Mouse (Mus musculus): ENCODE results near the gene 1700016H13Rik. TPM values are rescaled to one million over a fixed set of nuclear protein-coding genes. Genes with fewer than 3 reads are reported as not detected.

Gene 1700016H13Rik
- polyA plus RNA-seq, 2 experiments, result not detected

DNA sequence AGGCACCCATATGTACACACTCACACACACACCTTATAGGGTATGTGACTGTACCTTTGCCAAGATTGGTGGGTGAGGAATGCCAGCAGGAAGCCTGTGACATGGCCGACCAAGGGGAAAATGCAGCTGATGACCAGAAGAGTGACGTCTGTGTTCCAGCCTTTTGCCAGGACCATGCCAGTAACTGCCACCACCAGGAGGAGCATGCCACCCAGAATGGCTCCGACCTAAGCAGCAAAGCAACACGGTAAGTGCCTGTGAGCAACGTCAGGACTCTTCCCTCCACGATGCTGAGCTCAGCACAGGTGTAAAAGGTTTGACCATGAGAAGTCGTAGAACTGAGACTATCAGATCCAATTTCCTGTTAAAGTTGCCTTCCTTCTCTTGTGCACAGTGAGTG, 43.5 kb downstream of the 1700016H13Rik start:
- Histone ChIP-seq H3K4me3 (ENCODE audit: insufficient read depth in 1 of 2, low read depth in 2 of 2, low read length in 2 of 2) (no peak overlapping the region), H3K9me3 (ENCODE audit: control insufficient read depth, low read length) (no peaks in the 10 kb centered on the region), H3K9ac (replicated peaks) (no peak overlapping the region), H3K4me1 (replicated peaks; ENCODE audit: control insufficient read depth in 2 of 2, insufficient read depth in 2 of 2, low read length in 1 of 2) (no peaks in the 10 kb centered on the region), H3K4me2 (ENCODE audit: low read depth) (no peak overlapping the region), H3K36me3 (replicated peaks; ENCODE audit: control insufficient read depth, insufficient read depth, low read depth) (no peaks in the 10 kb centered on the region), H3K27ac (no peak overlapping the region), H3K27me3 (ENCODE audit: control insufficient read depth, insufficient read depth, low read length) (no peaks in the 10 kb centered on the region)
- DNase-seq (ENCODE audit: low read depth in 3 of 3, low spot score in 3 of 3), result no peak
- no peak for ATAC-seq (ENCODE audit: insufficient read depth)
- WGBS (ENCODE audit: insufficient replicate concordance), result 57% methylated on average over 7 of the region's 7 CpGs
- TF ChIP-seq CTCF (IDR thresholded peaks at IDR 0.05; ENCODE audit: low read depth) (no peak), EP300 (IDR thresholded peaks at IDR 0.05; ENCODE audit: low read depth) (no peak)

DNA sequence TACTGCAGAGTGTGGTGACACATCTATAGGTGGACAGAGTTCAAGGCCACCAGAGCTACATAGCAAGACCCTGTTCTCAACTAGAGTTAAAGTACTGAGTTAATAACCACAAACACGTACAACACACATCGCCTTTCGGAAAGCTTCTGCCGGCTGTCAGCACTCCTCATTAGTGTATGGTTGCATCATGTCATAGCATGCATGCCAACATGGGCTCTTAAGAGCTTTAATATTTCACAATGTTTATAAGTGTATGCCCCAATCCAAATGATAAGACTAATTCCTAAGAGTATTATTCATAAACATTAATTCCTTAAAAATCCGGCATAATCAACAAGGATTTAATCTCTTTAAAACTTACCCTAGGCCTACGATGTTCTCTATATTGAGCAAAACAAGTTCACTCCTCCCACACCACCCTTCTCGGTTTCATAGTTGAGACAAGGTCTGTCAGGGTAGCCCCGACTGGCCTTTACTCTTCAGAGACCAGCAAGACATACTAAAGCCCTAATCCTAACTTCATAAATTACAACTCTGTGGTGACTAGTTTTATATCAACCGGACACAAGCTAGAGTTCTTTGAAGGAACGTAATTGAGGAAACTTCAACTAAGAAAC, 44.8 kb downstream of the 1700016H13Rik start:
- Histone ChIP-seq H3K4me3 (ENCODE audit: insufficient read depth in 1 of 2, low read depth in 2 of 2, low read length in 2 of 2) (no peak overlapping the region), H3K9ac (replicated peaks) (no peak overlapping the region), H3K4me1 (replicated peaks; ENCODE audit: control insufficient read depth in 2 of 2, insufficient read depth in 2 of 2, low read length in 1 of 2) (no peaks in the 10 kb centered on the region), H3K9me3 (ENCODE audit: control insufficient read depth, low read length) (no peaks in the 10 kb centered on the region), H3K27ac (no peak overlapping the region), H3K36me3 (replicated peaks; ENCODE audit: control insufficient read depth, insufficient read depth, low read depth) (no peaks in the 10 kb centered on the region), H3K4me2 (ENCODE audit: low read depth) (no peak overlapping the region), H3K27me3 (ENCODE audit: control insufficient read depth, insufficient read depth, low read length) (no peaks in the 10 kb centered on the region)
- ATAC-seq (ENCODE audit: insufficient read depth) (no peak), DNase-seq (ENCODE audit: low read depth in 3 of 3, low spot score in 3 of 3) (no peak)
- no peak for TF ChIP-seq EP300 (IDR thresholded peaks at IDR 0.05; ENCODE audit: low read depth)
- TF ChIP-seq CTCF (IDR thresholded peaks at IDR 0.05; ENCODE audit: low read depth), result no peak
- WGBS (ENCODE audit: insufficient replicate concordance), result 74% methylated on average over 10 of the region's 10 CpGs

DNA sequence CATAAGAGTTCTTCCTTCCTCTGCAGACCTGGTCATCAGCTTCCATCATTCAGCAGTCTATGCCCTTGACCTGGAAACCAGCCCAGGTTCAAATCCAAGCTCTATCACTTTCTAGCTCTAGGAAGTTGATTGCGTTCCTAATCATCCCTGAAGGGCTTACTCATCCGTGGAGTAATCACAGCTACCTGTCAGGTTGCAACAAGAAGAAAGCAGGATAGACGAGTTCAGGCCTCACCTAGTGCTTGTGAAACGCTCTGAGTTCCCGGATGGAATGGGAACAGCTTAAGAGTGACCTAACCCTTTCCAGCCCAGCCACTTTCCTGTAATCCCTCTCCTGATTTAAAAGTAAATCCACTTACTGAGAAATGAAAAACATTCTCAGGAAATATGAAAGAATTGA, 45.7 kb downstream of the 1700016H13Rik start:
- DNase-seq (ENCODE audit: low read depth in 3 of 3, low spot score in 3 of 3), result no peak
- no peak overlapping the region for H3K9ac ChIP-seq (replicated peaks)
- no peak overlapping the region for H3K4me3 ChIP-seq (ENCODE audit: insufficient read depth in 1 of 2, low read depth in 2 of 2, low read length in 2 of 2)
- no peak overlapping the region for H3K27ac ChIP-seq
- no peak for ATAC-seq (ENCODE audit: insufficient read depth)
- H3K4me2 ChIP-seq (ENCODE audit: low read depth), result no peak overlapping the region
- H3K9me3 ChIP-seq (ENCODE audit: control insufficient read depth, low read length), result no peaks in the 10 kb centered on the region
- no peak for TF ChIP-seq EP300 (IDR thresholded peaks at IDR 0.05; ENCODE audit: low read depth)
- no peak for TF ChIP-seq CTCF (IDR thresholded peaks at IDR 0.05; ENCODE audit: low read depth)
- no peaks in the 10 kb centered on the region for H3K36me3 ChIP-seq (replicated peaks; ENCODE audit: control insufficient read depth, insufficient read depth, low read depth)
- H3K27me3 ChIP-seq (ENCODE audit: control insufficient read depth, insufficient read depth, low read length), result no peaks in the 10 kb centered on the region
- no peaks in the 10 kb centered on the region for H3K4me1 ChIP-seq (replicated peaks; ENCODE audit: control insufficient read depth in 2 of 2, insufficient read depth in 2 of 2, low read length in 1 of 2)
- 53% methylated on average over 5 of the region's 5 CpGs for WGBS (ENCODE audit: insufficient replicate concordance)

DNA sequence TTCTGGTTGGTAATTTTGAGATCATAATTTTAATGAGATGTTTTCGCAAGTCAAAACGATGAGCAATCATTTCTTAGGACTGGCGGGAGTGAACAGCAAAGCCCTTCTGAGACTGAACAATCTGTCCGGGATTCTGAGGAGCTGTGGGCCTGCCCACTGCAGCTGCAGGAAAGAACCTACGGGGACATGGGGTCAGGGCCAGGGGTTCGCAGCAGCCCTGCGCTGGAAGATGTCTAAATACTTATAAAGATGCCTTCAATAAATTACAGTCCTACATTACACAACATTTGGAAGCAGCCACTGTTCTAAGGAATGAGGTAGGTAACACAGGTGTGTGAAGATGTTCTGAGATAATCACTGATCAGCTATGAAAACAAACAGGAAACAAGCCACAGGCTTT, 50.1 kb downstream of the 1700016H13Rik start:
- Histone ChIP-seq H3K36me3 (replicated peaks; ENCODE audit: control insufficient read depth, insufficient read depth, low read depth) (no peaks in the 10 kb centered on the region), H3K9ac (replicated peaks) (no peak overlapping the region), H3K4me1 (replicated peaks; ENCODE audit: control insufficient read depth in 2 of 2, insufficient read depth in 2 of 2, low read length in 1 of 2) (no peaks in the 10 kb centered on the region), H3K27ac (no peak overlapping the region), H3K4me3 (ENCODE audit: insufficient read depth in 1 of 2, low read depth in 2 of 2, low read length in 2 of 2) (no peak overlapping the region), H3K9me3 (ENCODE audit: control insufficient read depth, low read length) (no peaks in the 10 kb centered on the region), H3K4me2 (ENCODE audit: low read depth) (no peak overlapping the region), H3K27me3 (ENCODE audit: control insufficient read depth, insufficient read depth, low read length) (no peaks in the 10 kb centered on the region)
- DNase-seq (ENCODE audit: low read depth in 3 of 3, low spot score in 3 of 3), result no peak
- WGBS (ENCODE audit: insufficient replicate concordance), result 69% methylated on average over 7 of the region's 7 CpGs
- ATAC-seq (ENCODE audit: insufficient read depth), result no peak
- TF ChIP-seq EP300 (IDR thresholded peaks at IDR 0.05; ENCODE audit: low read depth), result no peak
- no peak for TF ChIP-seq CTCF (IDR thresholded peaks at IDR 0.05; ENCODE audit: low read depth)

DNA sequence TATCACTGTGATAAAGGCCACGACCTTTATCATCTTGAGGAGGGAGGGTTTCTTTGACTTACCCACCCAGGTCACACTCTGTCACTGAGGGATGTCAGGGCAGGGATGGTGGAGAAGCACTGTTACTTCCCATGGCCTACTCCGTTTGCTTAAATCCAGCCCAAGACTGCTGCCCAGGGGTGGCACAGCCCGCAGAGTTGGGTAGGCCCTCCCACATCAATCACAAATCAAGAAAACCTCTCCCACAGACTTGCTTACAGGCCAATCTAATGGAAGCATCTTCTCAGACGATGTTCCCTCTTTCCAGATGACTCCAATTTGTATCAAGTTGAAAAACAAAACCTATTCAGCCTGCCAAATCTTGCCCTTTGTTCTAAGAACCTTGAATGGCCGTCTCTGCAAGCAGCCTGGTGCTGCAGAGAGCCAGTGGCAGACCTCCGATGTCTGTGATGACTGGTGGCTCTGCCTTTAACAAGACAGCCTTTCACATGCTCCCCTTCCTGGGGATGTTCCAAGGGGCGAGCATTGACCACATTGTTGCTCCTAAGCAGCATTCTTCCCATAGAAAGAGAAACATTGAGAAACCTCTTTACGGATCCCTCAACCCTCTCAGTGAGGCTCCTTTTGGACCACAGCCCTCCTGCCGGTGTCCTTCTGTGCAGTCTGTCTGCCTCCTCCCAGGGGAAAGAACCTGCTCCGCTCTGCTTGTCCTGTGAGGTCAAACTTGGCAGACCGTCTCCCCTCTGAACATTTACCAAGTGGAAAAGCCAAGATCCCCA, 52.5 kb downstream of the 1700016H13Rik start:
- H3K36me3 ChIP-seq (replicated peaks; ENCODE audit: control insufficient read depth, insufficient read depth, low read depth), result no peaks in the 10 kb centered on the region
- no peak overlapping the region for H3K4me3 ChIP-seq (ENCODE audit: insufficient read depth in 1 of 2, low read depth in 2 of 2, low read length in 2 of 2)
- no peak overlapping the region for H3K27ac ChIP-seq
- no peak for DNase-seq (ENCODE audit: low read depth in 3 of 3, low spot score in 3 of 3)
- no peak overlapping the region for H3K9ac ChIP-seq (replicated peaks)
- no peaks in the 10 kb centered on the region for H3K27me3 ChIP-seq (ENCODE audit: control insufficient read depth, insufficient read depth, low read length)
- no peak overlapping the region for H3K4me2 ChIP-seq (ENCODE audit: low read depth)
- WGBS (ENCODE audit: insufficient replicate concordance), result 58% methylated on average over 11 of the region's 11 CpGs
- TF ChIP-seq CTCF (IDR thresholded peaks at IDR 0.05; ENCODE audit: low read depth) (no peak), EP300 (IDR thresholded peaks at IDR 0.05; ENCODE audit: low read depth) (no peak)
- no peaks in the 10 kb centered on the region for H3K4me1 ChIP-seq (replicated peaks; ENCODE audit: control insufficient read depth in 2 of 2, insufficient read depth in 2 of 2, low read length in 1 of 2)
- ATAC-seq (ENCODE audit: insufficient read depth), result no peak
- no peaks in the 10 kb centered on the region for H3K9me3 ChIP-seq (ENCODE audit: control insufficient read depth, low read length)

Measured in liver, embryonic 14.5 days (tissue).